Mouse (Mus musculus) natural killer cell, adult 2 months (primary cell): ENCODE data around the gene Rab1b.
"Not testable (repeated sequence)": the region's sequence is repeated elsewhere in the genome, so short reads cannot be mapped to it uniquely, and the experiment has no call there.

ENCODE experiments used
- DNase-seq, 2 experiments: peaks; one replicate each; pipeline ENCODE4 v3.0.0; 2022; ENCODE audit warnings: low spot score in 2 of 2

Gene Rab1b

GRCm38 (mm10) chr19:5106731-5107191 lies at the start of gene Rab1b:
TSS of gene Rab1b (minus strand) at chr19:5107072.
- peak; percentile 96 to 98 for DNase-seq

DNA sequence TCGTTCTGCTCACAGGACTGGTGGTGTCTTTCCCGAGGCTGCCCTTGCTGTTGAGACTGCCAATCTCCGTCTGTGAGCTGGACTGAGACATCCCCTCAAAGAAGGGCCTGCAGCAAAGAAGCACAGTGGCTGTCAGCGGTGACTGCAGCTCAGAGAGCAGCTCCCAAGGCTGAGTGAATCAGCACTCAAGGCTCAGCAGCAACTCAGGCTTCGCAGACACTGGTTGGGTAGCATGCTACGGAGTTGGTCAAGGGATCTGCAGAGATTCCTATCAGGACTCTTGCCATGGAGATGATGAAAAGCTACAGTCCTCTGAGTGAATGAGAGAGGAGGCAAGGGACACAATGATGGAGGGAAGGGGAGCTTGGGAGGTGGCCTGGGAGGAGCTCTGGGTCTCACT lies 45.4 kb upstream of the Rab1b start:
- no peak for DNase-seq

GRCm38 (mm10) chr19:5151741-5152140 lies 44.9 kb upstream of the Rab1b start:
- no peak for DNase-seq

- peak; percentile 32 to 52 for DNase-seq
Measured at GRCm38 (mm10) chr19:5151331-5151730, 44.5 kb upstream of the Rab1b start.

DNA sequence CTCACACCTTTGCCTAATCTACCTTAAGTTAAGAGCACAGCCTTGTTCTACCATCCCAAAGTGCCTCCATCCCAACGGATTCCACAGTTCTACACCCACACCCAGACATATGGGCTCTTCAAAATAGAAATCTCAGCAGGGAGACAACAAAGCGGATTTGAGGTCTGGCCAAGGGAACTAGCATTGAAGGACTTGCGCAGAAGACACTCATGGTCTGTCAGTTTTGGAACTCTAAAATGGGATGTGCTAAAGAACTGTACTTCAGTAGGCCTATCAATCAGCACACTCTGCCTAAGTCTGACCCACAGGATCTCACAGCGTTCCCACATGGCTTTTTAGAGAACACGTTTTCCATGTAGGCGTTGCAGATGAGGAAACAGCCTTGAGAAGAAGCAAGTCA lies 43.5 kb upstream of the Rab1b start:
- no peak for DNase-seq

GRCm38 (mm10) chr19:5149041-5149440 lies 42.2 kb upstream of the Rab1b start:
- not testable (repeated sequence) for DNase-seq

DNA sequence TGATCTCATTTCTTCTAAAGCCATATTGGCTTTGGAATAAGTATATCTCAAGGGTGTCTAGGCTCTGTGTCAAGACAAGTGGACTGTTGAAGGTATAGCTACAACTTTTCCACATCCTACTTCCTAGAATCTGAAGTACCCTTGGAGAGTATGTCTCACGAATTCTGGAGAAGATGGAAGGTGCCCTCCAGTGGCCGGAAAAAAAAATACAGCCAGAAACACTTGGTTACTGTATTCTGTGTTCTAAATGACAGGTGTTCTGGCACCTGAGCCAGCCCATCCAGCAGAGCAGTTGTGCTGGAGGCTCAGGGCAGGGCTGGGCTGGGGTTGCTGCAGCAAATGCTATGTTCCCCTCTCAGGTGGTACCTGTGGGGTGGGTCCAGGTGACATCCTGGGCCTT lies 32.8 kb upstream of the Rab1b start:
- DNase-seq, result peak in 1 of 2 experiments; percentile 25

DNA sequence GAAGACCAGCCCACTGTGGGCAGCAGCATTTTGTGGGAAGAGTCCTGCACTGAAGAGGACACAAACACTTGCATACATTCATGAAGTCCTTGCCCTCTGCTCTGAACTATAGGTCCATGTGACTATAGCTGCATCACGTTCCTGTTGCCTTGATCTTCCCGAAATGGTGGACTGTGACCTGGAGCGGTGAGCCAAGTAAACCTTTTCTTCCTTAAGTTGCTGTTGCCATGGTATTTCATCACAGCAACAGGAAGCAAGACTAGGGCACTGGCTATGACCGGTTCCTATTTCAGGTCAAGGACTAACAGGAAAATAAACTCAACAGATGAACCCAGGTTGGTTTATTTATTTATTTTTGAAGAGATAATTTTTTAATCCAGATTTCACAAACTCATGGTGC lies 24.4 kb upstream of the Rab1b start:
- DNase-seq, result no peak

DNA sequence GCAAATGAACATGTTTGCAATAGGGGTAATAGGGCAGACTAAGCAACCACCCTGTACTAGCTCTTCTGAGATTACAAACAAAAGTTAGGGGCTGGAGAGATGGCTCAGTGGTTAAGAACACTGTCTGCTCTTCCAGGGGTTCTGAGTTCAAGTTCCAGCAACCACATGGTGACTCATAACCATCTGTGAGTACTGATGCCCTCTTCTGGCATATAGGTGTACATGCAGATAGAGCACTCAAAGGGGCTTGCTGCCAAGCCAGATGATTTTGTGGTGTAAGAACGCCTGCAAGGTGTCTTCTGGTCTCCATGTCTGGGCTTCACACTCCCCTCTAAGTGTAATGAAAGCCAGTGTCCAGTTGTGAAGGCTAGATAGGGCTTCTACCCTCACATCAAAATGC lies 22.9 kb upstream of the Rab1b start:
- DNase-seq, result no peak

DNA sequence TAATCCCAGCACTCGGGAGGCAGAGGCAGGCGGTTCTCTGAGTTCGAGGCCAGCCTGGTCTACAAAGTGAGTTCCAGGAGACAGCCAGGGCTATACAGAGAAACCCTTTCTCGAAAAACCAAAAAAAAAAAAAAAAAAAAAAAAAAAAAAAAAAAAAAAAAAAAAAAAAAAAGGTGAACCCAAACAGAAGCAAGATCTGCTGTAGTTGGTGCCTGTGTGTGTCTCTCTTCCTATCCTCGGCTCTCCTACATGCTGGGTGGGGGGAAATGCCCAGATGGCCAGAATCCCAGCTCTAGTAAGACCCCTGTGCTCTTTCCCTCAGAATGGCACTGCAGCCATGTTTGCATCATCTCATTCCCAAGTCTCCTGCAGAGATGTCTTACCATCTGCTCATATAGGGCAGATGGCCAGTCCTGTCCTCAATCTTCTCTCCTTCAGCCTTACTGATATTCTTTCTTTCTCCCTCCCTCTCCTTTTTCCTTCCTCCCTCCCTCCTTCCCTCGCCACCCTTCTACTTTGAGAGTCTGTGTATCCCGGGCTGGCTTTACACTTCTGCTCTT lies 17.3 kb upstream of the Rab1b start:
- no peak for DNase-seq

DNA sequence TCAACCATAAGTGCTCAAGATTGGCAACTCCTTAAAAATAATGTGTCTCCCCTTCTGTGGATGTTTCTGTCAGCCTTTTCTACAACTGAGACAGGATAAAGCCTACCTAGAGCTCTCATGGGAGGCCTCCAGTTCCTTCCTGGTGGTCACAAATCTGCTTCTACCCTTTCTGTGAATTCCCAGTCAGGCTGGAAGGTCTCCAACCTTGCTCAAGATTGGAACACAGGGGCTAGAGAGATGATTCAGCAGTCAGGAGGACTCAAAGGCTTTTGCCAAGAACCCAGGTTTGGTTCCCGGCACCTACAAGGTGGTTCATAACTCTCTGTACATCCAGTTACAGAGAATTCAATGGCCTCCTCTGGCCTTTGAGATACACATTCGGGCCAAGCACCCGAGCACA lies 16.4 kb upstream of the Rab1b start:
- no peak for DNase-seq

DNA sequence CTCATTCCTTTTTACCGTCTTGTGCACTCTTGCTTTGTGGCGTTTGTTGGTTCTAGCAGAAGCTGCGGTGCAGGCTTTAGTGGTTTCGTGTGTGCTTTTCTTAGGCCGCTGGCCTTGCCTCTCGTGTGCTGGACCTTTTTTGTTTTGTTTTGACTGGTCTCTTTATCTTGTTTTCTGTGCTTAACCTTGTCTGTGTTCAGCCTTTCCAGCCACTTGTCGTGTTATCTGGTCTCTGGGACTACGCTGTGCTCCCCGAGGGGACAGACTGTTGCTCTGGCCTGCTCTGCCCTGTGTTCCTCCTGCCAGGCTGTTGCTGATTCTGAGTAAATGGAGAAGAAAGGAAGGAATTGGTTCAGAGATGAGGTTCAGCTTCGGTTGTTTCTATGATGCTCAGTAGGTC lies 15.6 kb upstream of the Rab1b start:
- no peak for DNase-seq

- DNase-seq, result no peak
Measured at GRCm38 (mm10) chr19:5118384-5118698, 11.5 kb upstream of the Rab1b start, which contains the start of gene Klc2. TSS of gene Klc2 (minus strand) at chr19:5118560.

- DNase-seq, result peak; percentile 74 to 80
Measured at GRCm38 (mm10) chr19:5117494-5118383, 10.9 kb upstream of the Rab1b start.

DNA sequence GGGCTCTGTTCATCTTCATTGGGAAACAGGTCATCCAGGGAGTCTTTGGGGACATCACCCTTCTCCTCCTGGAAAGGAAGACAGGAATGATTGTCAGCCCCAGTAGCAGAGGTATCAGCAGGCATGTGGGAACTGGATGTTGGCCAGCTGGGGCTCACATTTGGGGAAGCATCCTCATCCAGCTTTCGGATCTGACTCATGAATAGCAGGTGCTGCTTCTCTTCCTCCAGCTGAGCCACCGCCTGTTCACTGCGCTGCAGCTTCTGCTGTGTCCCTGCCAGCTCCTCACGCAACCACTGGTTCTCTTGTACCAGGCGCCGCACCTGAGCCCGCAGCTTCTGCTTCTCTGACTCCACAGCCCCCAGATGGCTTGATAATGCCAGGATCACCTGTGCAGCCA lies 6.9 kb upstream of the Rab1b start:
- DNase-seq, result no peak

DNA sequence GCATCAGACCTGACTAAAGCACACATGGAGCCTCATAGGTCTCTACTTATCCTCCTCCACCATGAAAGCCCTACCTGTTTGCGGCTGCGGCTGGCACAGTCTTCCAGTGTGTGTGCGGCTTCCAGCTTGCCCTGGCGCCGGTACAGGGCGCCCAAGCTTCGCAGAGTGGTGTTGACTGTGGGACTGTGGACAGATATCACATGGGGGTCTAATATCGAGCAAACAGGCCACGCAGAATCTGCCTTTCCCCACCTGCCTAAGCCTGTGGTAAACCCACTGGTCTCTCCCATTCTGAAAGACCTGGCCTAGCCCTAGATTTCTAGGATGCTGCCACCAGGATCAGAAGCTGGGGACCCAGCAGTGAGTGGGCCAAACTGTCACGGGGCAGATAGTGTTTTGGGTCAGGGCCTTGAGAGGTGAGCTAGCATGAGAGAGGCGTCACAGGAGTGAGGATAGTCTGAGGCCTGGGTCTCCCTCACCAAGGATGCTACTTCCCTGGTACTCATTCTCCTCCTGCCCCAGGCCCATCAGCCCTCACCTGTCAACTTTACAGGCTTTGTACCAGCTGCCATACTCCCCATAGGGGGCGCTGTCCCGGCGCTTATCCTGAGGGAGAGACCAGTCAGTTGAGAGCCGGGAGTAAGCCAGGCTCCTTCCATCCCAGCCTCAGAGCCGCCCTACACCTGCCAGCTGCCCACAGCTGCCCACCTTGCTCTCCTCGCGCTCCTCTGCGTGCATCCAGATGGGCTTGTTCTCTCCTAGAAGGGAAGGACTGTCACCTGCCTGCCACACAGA lies 3.0 kb upstream of the Rab1b start:
- no peak for DNase-seq

- DNase-seq, result no peak
Measured at GRCm38 (mm10) chr19:5108702-5109101, 1.8 kb upstream of the Rab1b start.

- no peak for DNase-seq
Measured at GRCm38 (mm10) chr19:5108271-5108575, 1.4 kb upstream of the Rab1b start.

DNA sequence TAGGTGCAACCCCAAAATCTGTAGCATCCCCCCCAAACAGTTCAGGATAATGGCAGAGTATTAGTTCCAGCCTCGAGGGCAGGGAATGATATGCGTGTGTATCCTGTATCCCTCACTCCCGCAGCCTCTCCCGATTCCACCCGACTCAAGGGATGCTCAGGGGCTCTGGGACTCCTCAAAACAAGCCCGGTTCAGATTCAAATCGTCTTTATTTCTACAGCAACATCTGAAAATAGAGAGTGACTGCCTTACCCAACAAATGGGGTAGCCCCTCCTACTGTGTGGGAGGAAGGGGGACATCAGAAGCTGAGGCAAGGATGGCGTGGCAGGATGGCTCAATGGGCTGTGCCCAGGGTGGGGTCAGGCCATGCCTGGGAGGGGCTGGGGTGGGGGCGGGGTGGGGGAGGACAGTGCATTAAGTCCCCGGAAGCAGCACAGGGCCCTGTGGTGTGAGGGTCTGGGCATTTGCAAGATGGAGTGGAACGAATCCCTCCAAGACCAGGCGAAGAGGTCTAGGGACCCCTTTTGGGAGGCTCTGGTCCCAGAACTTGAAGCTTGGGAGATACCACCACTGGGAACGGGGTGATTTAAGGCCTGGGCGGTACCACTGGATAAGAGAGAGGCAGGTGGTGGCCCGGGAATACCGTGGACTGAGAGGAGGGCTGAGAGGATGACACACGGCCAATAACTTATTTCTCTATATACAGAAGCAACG lies 841 bp upstream of the Rab1b start:
- no peak for DNase-seq

GRCm38 (mm10) chr19:5106074-5106473 lies 798 bp downstream of the Rab1b start:
- no peak for DNase-seq

GRCm38 (mm10) chr19:5098363-5099143 lies 8.3 kb downstream of the Rab1b start, which contains the start of gene Cnih2:
TSS of gene Cnih2 (minus strand) at chr19:5098521.
- no peak for DNase-seq
